Mouse (Mus musculus): ENCODE data around the gene Sart3.

DNA sequence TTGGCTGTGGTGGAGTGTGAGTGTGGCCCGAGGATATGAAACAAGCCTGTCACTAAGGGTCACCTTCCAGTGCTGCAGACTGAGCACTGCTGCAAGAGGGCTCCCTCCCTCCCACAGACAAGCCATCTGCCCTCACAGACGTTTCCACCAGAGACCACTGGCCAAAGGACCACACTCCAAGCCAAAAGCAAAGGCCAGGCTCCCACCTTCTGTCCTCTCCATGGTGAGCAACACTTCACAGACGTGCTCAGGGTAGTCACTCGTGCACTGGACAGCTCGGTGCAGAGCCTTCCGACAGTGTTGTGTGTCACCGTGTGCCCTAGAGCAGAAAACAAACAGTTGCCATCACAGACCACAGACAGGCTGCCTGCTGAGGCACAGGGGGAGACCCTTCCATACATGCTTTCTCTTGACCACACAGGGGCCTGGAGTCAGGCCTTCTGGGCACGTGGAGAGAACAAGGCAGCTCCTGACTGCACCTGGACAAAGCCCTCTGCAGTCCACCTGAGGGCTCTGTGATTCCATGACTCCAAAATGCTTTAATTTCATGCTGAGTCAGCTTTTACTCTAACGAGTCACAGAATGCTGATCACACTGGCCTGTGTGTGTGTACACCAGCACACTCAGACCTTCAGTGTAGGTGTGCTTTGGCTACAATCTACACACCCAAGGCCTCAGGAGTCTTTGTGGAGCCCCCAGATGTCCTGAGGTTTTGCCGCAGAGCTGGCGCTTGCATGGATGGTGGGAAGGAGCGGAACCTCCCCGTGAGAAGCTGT is 23.6 kb downstream of the Sart3 start:
- peak; percentile 82 for TF ChIP-seq MAFK (IDR thresholded peaks at IDR 0.05; ENCODE audit: insufficient read depth, low read depth, low read length)
- TF ChIP-seq ZNF384 (IDR thresholded peaks at IDR 0.05; ENCODE audit: low read depth, low read length) = no peak
- no peak for TF ChIP-seq HCFC1 (IDR thresholded peaks at IDR 0.05; ENCODE audit: borderline replicate concordance, insufficient read depth, low read length)

Data from ES-E14 (cell line).